Mouse (Mus musculus) cerebellum, postnatal 4 days (tissue): ENCODE measurements around the gene Slc25a21.
"Not testable (repeated sequence)": the region's sequence is repeated elsewhere in the genome, so short reads cannot be mapped to it uniquely, and the experiment has no call there.

Source experiments
- DNase-seq, 2 experiments: peaks; one replicate each; pipeline ENCODE4 v3.0.0; 2022; ENCODE audit warnings: low spot score in 2 of 2, mixed read lengths in 1 of 2

The Slc25a21 gene

DNA sequence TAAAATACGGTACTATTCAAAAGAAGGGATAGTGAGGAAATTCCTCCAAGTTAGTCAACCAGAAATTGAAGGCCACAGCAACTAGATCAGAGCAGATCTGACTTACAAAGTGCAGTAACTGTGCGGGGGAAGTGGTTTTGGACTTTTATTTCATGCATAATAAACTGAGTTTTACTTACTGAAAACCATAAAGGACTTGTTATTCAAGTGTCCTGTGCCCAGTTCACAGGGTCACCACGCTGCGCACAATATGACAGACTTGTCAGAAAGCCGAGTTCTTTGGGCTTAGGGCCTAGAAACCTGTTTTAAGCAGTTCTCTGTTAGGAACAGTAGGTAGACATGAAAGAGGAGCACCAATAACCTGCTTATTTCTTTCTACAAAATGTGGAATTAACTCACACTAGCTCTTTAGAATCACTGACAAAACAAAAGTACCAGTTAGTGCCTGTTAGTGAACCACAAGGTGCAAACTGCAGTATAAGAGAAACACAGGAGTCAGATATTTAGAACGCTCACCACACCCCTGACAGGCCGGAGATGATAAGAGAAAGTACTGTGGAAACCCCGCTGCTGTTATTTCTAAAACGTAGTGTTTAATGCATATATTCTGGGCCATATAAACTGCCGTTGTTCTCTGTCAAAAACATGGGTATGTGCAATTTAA lies at the start of gene Slc25a21:
Slc25a21 (minus strand) TSS at position 110 of the 664 bp plus-strand sequence.
- no peak for DNase-seq

DNA sequence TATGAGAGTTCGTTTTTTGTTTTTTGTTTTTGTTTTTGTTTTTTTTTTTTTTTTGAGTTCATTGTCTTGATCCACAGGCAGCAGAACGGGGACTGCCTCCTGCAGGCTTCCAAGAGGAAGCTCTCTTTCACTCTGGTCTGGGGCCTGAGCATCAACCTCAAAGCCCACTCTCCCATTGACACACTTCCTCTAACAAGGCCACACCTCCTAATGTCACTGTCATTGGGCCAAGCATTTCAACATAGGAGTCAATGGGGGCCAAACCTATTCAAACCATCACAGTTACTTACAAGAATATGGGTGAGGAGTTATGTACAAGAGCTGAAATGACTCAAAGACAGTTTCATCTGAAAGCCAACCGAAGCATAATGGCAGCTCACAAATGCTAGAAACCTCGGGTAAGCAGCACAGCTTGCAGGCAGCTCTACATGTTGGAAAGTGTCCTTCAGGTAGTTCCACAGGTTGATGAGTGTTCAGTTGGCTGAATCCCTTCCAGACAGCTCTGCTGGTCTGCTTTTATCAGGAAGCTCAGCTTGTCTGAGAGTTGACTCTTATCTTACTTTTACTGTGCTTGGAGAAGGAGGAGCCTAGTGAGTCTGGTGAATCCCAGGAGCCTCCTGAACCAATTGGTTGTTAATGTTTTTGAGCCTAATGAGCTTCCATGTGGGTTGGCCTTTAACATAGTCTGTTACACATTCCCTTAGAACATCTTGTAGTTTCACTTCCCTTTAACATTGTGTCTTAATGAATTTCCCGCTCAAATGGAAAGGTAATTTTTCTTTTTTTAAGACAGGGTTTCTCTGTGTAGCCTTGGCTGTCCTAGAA lies 46.6 kb upstream of the Slc25a21 start:
- no peak for DNase-seq

DNA sequence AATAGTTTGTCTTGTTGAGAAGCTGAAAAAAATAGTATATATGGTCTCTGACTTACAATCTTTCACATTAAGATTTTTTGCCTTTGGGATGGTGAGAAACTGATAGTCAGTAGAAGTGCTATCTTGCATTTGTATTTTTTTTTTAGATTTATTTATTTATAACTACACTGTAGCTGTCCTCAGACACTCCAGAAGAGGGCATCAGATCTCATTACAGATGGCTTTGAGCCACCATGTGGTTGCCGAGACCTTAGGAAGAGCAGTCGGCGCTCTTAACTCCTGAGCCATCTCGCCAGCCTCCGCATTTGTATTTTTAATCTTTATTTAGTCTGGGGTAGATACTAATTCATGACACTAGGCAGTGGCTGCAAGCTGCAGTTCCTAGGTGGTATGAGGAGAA lies 36.1 kb upstream of the Slc25a21 start:
- DNase-seq = no peak

DNA sequence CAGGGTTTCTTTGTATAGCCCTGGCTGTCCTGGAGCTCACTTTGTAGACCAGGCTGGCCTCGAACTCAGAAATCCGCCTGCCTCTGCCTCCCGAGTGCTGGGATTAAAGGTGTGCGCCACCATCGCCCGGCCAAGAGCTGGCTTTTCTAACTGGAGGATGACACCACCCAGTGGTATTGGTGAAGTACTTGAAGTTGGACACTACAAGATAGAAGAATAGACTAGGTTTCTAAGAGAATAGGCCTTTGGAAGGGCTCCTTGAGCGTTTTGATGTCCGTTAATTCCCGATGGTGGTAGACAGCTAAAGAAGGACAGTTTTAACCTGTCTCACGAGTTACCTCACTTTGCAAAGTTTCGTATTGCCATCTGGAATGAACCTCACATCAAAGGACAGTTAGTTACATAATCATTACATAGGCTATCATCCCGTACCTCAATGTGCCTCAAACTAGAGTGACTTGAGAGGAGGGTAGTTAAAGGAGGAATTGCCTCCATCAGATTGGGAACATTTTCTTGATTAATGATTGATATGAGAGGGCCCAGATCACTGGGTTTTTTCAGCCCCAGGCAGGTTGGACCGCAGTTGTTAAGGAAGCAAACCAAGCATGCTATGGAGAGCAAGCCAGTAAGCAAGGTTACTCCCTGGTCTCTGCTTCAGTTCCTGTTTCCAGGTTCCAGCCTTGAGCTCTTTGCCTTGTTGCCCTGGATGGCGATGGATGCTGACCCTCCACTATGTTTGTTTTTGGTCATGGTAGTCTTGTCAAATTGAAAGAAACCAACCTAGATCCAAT lies 34.0 kb upstream of the Slc25a21 start:
- DNase-seq = no peak

DNA sequence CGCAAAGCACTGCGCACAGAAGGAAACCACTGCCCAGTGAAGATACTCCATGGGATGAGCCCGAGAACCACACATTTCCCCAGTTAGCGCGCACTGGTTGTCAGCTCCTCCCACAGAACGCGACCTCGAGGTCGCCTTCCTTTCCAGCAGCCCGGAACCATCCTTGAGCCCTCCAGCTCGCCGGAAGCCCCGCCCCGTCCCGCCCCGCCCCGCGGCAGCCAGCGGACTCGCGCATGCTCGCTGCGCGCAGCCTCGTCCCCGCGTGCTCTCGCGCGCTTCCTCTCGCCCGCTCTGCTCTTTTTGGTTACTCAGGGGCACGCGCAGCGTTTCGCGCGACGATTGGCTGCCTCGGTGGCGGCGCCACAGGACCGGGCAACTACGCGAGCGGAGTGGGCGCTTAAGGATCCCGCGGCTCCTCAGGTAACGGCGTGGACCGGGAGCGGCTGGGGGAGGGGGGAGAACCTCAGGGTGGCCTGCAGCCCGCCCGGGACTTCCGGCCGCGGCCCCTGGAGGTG lies 33.0 kb upstream of the Slc25a21 start, which contains the start of the genes Prps1l3 and Mipol1:
Prps1l3 (plus strand) TSS at position 221 of the 515 bp plus-strand sequence.
Mipol1 (plus strand) TSS at position 236 of the 515 bp plus-strand sequence.
- DNase-seq = peak; percentile 55 to 85

DNA sequence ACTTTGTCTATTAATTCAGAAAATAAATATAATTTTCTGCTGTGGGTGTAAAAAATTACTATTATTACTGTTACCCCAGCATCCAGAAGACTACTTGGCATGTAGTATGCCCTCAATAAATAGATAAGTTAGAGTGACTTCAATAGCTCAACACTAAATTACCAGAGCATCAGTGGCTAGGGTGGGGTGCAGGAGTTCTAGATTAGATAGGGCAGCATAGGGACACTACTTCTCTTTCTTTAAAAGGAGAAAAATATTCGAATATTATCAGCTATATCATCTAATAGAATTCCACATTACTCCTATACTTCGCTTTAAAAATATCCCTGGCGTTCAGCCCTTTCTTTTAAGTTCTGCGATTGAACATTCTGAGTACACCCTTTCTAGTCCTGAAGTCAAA lies 32.4 kb upstream of the Slc25a21 start:
- DNase-seq = no peak

DNA sequence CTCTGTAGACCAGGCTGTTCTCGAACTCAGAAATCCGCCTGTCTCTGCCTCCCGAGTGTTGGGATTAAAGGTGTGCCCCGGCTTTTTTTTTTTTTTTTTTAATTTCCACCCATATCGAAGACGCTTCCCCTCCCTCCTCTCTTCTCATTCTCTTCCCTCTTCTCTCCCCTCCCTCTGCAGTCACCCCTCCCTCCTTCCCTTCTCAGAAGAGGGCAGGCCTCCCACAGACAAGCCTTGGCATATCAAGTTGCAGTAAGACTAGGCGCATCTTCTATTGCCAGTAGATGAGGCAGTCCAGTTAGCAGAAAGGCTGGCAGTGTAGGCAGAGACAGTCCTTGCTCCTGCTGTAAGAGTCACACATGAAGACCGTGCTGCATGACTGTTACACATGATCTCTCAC lies 30.5 kb upstream of the Slc25a21 start:
- DNase-seq = no peak

DNA sequence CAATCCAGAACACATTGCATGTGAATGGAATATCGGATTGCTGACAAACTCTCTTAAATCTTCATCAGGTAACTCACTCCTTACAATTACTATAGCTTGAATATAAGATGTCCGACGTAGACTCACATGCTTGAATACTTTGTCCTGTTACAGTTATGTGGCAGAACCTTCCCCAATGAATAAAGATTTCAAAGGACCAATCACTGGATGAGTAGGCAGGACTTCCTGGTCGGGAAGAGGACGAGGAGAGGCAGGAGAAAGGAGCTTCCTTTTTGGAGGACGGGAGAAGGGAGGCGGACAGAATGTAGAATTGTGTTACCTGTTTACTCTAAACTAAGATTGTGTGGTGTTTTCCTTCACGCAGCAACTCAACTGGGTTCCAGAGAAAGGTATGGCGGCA lies 29.1 kb upstream of the Slc25a21 start:
- no peak for DNase-seq

DNA sequence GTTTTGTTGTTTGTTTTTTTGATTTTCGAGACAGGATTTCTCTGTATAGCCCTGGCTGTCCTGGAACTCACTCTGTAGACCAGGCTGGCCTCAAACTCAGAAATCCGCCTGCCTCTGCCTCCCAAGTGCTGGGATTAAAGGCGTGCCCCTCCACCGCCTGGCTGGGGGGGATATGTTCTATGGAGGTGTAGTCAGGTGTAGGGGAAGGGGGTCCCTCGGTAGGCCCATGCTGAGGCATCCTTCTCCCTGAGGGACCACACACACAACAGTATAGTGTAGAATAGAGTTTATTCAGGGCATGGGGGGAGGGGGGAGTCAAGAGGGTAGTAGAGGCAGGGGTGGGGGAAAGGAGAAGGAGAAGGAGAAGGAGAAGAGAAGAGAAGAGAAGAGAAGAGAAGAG lies 15.2 kb upstream of the Slc25a21 start:
- DNase-seq = not testable (repeated sequence)

DNA sequence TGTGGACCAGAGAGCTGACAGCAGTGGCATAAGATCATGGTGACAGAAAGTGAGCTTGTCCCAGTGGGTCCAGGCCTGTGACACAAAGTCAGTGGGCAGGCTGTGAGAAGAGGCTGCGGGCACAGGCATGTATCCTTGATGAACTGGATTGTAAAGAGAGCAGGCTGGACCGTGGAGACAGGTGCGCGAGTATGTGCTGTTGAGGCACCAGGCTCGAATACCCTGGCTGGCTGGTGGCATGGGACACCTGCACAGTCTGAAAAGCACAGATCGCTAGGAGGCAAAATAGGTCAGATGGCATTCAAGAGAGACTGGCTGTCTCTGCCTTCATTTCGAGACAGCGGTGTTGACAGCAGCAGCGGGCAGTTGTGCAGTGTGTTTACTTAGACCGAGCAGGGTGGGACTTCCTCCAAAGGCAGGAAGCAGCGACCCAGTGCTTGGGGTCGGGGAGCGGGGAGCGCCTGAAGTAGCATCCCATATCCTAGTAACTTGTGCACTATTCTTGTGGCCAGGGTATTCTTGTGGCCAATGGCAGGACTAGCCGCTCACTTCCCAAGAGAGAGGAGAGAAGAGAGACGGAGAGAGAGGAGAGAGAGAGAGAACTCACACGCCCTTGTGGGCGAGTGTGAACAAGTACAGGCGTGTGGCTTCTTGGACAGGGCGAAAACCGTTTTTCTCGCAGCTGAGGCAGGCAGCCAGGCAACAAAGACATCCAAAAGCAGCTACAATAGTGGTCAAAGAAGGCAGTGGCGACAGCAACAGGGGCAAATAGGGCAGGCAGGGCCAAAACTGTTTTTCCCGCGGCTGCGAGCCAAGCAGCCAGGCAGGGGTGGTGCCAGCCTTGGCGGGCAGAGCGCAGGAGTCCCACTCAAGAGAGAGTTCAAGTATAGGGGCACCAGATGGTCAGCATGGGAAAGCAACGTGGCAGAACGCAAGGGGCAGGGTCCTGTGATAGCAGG lies 14.4 kb upstream of the Slc25a21 start:
- peak; percentile 40 to 67 for DNase-seq

DNA sequence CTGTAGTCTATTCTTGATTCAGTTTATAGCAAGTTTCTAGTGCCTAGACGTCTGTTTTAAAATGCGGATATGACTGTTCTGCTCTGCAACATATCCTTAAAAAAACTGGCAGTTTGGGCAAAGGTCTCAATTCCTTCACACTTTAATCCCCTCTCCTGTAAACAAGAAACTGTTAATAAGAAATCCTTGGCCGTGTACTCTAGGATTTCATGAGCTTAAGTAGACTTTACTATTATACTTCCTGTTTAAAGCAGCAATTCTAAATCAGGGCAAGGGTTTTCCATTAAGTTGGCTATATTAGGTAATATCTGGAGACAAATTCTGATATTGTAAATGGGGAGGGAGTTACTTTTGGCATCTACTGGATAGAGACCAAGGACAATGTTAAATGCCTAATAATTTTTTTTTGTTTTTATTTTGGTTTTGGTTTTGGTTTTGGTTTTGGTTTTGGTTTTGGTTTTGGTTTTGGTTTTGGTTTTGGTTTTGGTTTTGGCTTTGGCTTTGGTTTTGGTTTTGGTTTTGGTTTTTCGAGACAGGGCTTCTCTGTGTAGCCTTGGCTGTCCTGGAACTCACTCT lies 7.1 kb upstream of the Slc25a21 start:
- no peak for DNase-seq

DNA sequence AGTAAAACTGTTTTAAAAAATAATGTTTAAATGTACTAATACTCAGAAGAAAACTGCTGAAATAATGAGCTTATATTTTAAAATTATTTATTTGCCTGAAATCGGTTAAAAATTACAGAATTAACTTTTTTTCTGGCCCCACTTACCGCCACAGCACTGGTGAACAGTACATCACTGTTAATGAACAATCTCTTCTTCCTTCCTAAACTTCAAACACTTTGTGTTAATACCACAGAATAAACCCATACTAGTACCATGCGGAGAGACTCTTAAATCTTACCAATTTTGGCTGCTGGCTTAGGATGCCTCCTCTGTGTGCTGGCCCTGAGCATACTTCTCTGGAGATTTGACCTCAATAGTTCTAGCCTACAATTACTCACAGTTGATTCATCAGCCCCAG lies 4.6 kb upstream of the Slc25a21 start:
- DNase-seq = no peak

DNA sequence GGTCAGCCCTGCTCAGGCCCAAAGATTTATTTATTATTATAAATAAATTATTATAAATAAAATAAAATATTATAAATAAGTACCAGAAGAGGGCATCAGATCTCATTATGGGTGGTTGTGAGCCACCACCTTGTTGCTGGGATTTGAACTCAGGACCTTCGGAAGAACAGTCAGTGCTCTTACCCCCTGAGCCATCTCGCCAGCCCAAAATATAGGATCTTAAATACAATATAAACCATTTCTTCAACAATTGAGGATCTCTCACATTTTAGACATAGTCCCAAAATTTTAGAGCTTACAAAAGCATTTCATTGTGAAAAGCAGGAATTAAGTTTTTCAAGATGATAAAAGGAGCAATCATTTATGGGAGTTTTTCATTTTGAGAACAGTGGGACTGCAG lies 2.2 kb upstream of the Slc25a21 start:
- DNase-seq = no peak

DNA sequence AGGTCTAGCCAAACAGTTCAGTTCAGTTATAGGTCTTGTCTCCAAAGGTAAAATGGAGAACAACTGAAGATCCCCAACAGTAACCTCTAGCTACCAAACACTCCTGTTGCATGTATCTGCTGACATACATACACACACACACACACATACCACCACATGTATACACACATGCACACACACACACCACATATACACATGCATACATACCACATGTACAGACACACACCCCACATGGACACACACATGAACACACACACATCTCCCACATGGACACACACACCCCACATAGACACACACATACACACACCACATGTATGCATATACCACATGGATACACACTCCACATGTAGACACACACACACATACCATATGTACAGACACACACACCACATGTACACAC lies 997 bp upstream of the Slc25a21 start:
- DNase-seq = no peak

DNA sequence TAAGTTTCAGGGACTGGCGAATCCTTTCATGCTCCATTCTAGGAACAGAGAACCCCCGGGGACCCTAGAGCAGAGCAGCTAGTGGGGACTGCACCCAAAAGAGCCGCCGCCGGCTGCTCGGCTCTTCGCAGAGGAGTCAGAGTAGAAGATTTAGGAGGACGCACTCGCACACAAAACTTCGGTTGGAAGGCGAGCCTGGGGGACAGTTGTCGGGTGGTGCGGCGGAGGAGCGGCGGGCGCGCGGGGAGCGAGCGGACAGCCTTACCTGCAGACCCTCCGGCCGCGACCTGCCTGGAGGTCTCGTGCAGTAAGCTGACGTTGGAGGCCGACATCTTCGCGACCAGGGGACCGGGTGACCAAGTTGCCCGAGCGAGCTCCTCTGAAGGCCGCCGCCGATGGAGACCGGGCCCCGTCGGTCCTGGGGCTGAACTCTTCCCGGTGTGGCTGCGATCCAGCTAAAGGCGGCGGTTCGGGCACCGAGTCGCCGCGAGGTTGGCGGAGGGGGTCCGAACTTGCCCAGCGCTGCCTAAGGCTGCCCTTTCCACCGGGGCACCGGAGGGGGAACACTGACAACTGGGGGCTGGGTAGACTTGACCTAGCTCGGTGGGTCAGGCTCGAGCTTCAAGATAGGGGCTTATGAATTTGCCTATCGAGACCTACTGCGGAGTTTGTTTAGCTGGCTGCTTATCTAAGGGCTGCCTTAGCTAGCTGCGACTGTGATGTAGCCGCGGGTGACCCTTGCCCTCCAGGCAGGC lies 487 bp downstream of the Slc25a21 start:
- peak in 1 of 2 experiments; percentile 9 for DNase-seq

DNA sequence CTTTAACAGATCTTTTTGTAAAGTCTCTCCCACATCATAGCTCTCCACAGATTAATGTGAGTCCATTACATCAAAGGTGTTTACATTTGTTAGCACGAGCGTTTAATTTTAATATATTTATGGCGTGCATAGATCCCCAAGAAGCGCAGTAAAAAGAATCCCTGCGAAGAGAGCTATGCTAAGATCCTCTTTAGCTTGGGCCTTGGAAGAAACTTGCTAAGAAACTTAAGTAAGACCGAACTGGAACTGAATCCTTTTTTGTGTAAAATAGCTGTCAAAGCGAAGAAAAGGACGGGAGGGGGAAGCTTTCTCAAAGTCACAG lies 1.0 kb downstream of the Slc25a21 start:
- no peak for DNase-seq

DNA sequence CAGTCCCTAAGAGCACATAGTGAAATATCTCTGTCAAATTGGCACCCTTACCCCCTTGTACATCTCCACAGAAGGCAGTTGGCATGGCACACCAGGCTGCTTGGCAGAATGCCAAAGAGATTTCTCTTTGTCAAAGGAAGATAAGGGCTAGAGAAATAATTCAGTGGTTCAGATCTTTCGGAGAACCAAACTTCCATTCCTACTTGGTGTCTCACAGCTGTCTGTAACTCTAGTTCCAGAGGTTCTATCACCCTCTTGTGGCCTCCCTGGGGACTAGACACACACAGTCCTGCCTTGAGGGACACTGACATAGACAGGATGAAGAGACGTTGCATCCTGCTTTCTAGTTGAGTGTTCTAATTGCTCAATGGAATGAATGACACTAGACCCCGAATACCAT lies 2.7 kb downstream of the Slc25a21 start:
- peak in 1 of 2 experiments; percentile 14 for DNase-seq

DNA sequence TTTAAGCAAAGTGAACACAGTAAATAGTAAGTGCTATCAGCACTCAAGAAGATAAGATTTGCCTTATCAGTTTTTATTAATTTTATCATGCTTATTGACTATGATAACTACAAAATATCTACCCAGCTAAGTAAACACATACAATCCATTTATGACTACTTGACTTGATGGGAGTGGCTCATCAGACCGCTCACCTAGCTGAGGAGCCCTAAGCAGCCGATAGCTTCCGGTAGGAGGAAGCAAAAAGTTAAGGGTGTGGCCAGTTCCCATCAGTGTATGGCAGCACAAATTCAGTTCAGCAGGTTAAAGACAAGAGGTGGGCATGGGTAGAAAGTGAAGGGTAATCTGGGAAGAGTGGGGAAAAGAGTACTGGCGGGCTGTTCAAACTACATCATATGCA lies 10.2 kb downstream of the Slc25a21 start:
- DNase-seq = no peak

DNA sequence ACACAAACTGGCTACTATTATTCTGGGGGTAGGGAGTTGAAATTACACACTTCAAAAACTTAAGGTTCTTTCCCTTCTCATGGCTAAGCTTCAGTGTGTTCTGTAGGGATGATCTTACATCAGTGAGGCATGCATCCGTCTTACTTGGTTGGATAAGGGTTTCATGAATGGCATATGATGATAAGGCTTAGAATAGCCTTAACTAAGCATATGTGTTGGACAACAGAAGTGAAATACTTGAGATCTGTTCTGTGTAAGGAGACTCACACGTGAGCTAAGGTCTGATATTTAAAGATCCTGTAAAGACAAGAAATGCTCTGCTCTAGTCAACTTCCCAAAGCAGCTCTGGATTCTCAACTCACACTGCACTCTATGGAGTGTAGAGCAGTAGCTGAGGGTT lies 11.1 kb downstream of the Slc25a21 start:
- DNase-seq = no peak

DNA sequence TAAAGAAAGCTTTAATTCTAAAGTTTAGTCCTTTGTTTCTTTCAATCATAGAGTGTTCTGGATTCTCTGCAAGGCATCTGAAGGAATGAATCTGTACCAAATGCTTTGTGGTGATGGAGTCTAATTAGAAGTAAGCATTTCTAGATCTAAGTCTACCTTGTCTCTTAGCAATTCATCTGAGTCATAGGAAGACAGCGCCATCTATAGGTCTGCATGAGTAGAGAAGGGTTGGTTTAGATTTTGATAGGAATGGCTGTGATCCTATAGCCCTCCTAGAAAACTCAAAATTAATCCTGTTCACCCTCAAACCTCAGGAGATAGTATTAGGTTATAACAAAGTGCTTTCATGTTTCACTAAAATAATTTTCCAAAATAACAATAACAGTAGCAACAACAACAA lies 11.8 kb downstream of the Slc25a21 start:
- no peak for DNase-seq
